Mouse (Mus musculus) left cerebral cortex, postnatal 4 days (tissue): ENCODE data around the gene Gm16181. TPM values are rescaled to one million over a fixed set of nuclear protein-coding genes. Genes with fewer than 3 reads are reported as not detected.

Experiments
- DNase-seq: peaks from one replicate; pipeline ENCODE4 v3.0.0-alpha.2; 2022
- intact Hi-C: fragments of 180-260 bp; cut with DNase I; formaldehyde crosslinking; loops from one replicate; pipeline ENCODE4 v1.15.1; 2025
- total RNA-seq, 2 experiments: library from RNA; stranded (reverse); gene quantifications; 2 replicates each; pipeline ENCODE4 v1.2.3; 2021

The Gm16181 gene
- total RNA-seq, 2 experiments from 2014 or later, result not detected

- intact Hi-C loops, result no loop called here
- DNase-seq, result no peak
Measured at GRCm38 (mm10) chr17:35245731-35246623, 25.3 kb downstream of the Gm16181 start.

GRCm38 (mm10) chr17:35247144-35247543, 26.5 kb downstream of the Gm16181 start:
- no peak for DNase-seq
- intact Hi-C loops, result no loop called here

- no peak for DNase-seq
- intact Hi-C loops, result no loop called here
Measured at GRCm38 (mm10) chr17:35248986-35249385, 28.4 kb downstream of the Gm16181 start.

- intact Hi-C loops, result no loop called here
- DNase-seq, result no peak
Measured at GRCm38 (mm10) chr17:35249451-35250197, 29.0 kb downstream of the Gm16181 start.

- intact Hi-C loops, result no loop called here
- DNase-seq, result no peak
Measured at GRCm38 (mm10) chr17:35250348-35251120, 29.9 kb downstream of the Gm16181 start.

- no peak for DNase-seq
- intact Hi-C loops, result no loop called here
Measured at GRCm38 (mm10) chr17:35251162-35251719, 30.6 kb downstream of the Gm16181 start.

- intact Hi-C loops, result no loop called here
- DNase-seq, result no peak
Measured at GRCm38 (mm10) chr17:35251981-35252380, 31.3 kb downstream of the Gm16181 start.

GRCm38 (mm10) chr17:35252619-35253292, 32.1 kb downstream of the Gm16181 start:
- no peak for DNase-seq
- intact Hi-C loops, result no loop called here

- intact Hi-C loops, result no loop called here
- no peak for DNase-seq
Measured at GRCm38 (mm10) chr17:35253293-35254093, 32.9 kb downstream of the Gm16181 start.

- peak; percentile 66 for DNase-seq
- intact Hi-C loops, result no loop called here
Measured at GRCm38 (mm10) chr17:35254241-35255098, 33.8 kb downstream of the Gm16181 start.

GRCm38 (mm10) chr17:35255301-35255700, 34.7 kb downstream of the Gm16181 start:
- no peak for DNase-seq
- intact Hi-C loops, result no loop called here

- intact Hi-C loops, result no loop called here
- DNase-seq, result no peak
Measured at GRCm38 (mm10) chr17:35255704-35256103, 35.1 kb downstream of the Gm16181 start.

- no peak for DNase-seq
- intact Hi-C loops, result no loop called here
Measured at GRCm38 (mm10) chr17:35257378-35257777, 36.7 kb downstream of the Gm16181 start.

- intact Hi-C loops, result no loop called here
- DNase-seq, result peak; percentile 94
Measured at GRCm38 (mm10) chr17:35257824-35258491, 37.3 kb downstream of the Gm16181 start.

- intact Hi-C loops, result no loop called here
Measured at GRCm38 (mm10) chr17:35258492-35259478, 38.2 kb downstream of the Gm16181 start.

GRCm38 (mm10) chr17:35259621-35260020, 39.0 kb downstream of the Gm16181 start:
- intact Hi-C loops, result no loop called here
- DNase-seq, result no peak

More at GRCm38 (mm10) chr17:35258492-35259478, 38.2 kb downstream of the Gm16181 start:
- no peak for DNase-seq

GRCm38 (mm10) chr17:35261651-35262050, 41.0 kb downstream of the Gm16181 start:
- no peak for DNase-seq
- intact Hi-C loops, result no loop called here
